Mouse (Mus musculus) kidney, embryonic 16.5 days (tissue): ENCODE results near the gene Lonp2. TPM values are rescaled to one million over a fixed set of nuclear protein-coding genes. Genes with fewer than 3 reads are reported as not detected.
A peak's percentile ranks its signal among the peaks of the same experiment; 100 is the strongest.

Experiments
- ATAC-seq: fragments of 200-750 bp; cut with Nextera tagmentation; 2 replicates; pipeline ENCODE4 v1.8.0; 2017; ENCODE audit warnings: moderate TSS enrichment; ENCODE audit not compliant: low FRiP score, low TSS enrichment
- H3K27ac ChIP-seq: fragments of 300-500 bp; sonication (generic); 2 replicates; pipeline ENCODE4 v1.5.1; 2014; ENCODE audit warnings: low read length
- H3K27me3 ChIP-seq: fragments of 300-500 bp; sonication (generic); 2 replicates; pipeline ENCODE4 v1.6.1; 2014; ENCODE audit warnings: low read length, control low read depth, mixed read lengths; ENCODE audit not compliant: insufficient read depth
- H3K36me3 ChIP-seq: fragments of 300-500 bp; sonication (generic); 2 replicates; pipeline ENCODE4 v1.6.1; 2014; ENCODE audit warnings: low read length, control low read depth, mixed read lengths; ENCODE audit not compliant: insufficient read depth
- H3K4me1 ChIP-seq: fragments of 300-500 bp; sonication (generic); 2 replicates; pipeline ENCODE4 v1.6.1; 2014; ENCODE audit warnings: low read length, control low read depth, mixed read lengths; ENCODE audit not compliant: insufficient read depth
- H3K4me2 ChIP-seq: fragments of 300-500 bp; sonication (generic); replicated peaks from 2 replicates; pipeline ENCODE4 v1.6.1; 2014; ENCODE audit warnings: low read depth, low read length
- H3K4me3 ChIP-seq: fragments of 300-500 bp; sonication (generic); 2 replicates; pipeline ENCODE4 v1.5.1; 2014; ENCODE audit warnings: mild to moderate bottlenecking, low read length
- H3K9ac ChIP-seq: fragments of 300-500 bp; sonication (generic); replicated peaks from 2 replicates; pipeline ENCODE4 v1.6.1; 2014; ENCODE audit warnings: low read length
- H3K9me3 ChIP-seq: fragments of 300-500 bp; sonication (generic); 2 replicates; pipeline ENCODE4 v1.6.1; 2016; ENCODE audit warnings: low read length, control low read depth
- WGBS: fragments of 180-500 bp; shearing (Covaris S2); extraction: QIAGEN DNeasy Blood & Tissue Kit; methylation state at CpG from one replicate; pipeline ENCODE4 v1.1.7; 2014; 5-methylcytosine and 5-hydroxymethylcytosine counted together
- polyA plus RNA-seq: library from polyadenylated mRNA; unstranded; fragments of >200 nt; fragmentation: Nextera tagmentation; extraction: Ambion mirVana; gene quantifications from 2 replicates; pipeline ENCODE4 v1.2.1, GENCODE M21; 2015

Lonp2 gene
- polyA plus RNA-seq, 1 experiment from 2014 or later: 77.6 TPM

DNA sequence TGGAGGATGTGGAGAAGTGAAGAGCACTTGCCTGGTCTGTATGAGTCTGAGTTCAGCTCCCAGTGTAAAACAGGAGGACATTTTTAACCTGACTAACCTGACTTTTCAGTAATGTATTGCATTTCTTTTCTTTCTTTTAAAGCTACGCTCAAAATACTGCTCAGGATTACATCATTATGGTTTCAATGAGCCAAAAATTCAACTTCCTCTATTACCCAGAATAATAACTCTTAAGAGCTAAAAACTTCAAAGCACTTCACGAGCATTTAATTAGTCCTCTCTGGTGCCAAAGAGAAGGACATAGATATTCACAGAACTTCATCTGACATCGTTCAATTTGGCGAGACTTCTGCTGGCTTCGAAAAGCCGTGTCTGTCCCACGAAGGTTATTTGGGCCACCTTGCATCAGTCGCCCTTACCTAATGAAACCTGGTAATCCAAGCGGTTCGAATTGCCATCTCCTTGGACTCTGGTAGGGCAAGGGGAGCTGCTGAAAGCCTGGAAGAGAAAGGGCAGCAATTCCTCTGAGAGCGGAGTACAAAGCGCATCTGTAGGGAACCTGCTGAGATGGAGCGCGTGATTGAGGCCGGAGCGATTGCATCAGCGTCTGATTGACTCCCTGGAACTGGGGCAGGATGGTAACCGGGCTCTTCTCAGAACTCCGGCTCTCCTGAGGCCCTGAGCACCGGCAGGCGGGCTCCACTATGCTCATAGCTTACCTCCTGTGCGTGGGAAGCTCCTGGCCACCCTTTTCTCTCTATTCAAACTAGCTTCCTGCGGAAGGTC, 133.3 kb downstream of the Lonp2 start:
- Histone ChIP-seq H3K36me3 (no peaks in the 10 kb centered on the region), H3K4me3 (peak overlapping the region; percentile 7; the same call in 1 of the 2 replicates), H3K9me3 (no peaks in the 10 kb centered on the region), H3K27me3 (no peaks in the 10 kb centered on the region), H3K4me1 (no peaks in the 10 kb centered on the region), H3K4me2 (peak overlapping the region; percentile 32), H3K9ac (no peak overlapping the region; the same call in 1 of the 2 replicates), H3K27ac (no peak overlapping the region)
- ATAC-seq: no peak
- 22% methylated on average over 23 of the region's 23 CpGs for WGBS

DNA sequence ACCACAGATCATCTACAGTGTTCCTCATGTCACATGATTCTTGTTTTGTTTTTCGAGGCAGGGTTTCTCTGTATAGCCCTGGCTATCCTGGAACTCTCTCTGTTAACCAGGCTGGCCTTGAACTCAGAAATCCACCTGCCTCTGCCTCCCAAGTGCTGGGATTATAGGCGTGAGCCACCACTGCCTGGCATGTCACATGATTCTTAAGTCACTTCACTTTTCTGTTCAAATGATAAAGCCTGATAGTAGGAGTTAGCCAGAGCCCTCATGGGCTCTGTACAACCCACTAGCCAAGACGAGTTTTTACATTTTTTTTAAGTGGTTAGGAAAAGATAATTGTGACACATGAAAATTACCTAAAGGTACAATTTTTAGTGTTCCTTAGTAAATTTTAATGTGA, 134.8 kb downstream of the Lonp2 start:
- Histone ChIP-seq H3K4me2 (no peak overlapping the region), H3K4me1 (no peaks in the 10 kb centered on the region), H3K36me3 (no peaks in the 10 kb centered on the region), H3K27me3 (no peaks in the 10 kb centered on the region), H3K4me3 (no peak overlapping the region), H3K27ac (no peak overlapping the region), H3K9ac (no peak overlapping the region), H3K9me3 (no peaks in the 10 kb centered on the region)
- 78% methylated on average over 3 of the region's 3 CpGs for WGBS
- ATAC-seq: no peak

DNA sequence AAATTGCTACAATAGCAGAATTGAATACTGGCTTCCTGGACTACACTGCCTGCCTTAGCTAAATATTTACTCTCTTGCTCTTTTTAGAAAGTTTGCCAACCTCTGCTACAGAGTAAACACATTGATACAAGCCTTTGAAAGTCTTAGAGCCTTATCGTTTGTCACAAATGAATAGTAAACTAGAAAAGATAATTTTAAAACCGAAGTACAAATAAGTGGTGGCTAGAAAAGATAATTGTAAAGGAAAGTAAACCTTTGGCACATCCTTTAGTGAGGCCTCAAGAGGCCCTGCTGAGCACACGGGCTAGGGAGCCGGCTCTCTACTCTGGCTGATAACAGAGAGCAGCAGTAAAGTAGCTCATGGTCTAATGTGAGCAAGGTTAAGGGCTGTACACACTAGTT, 135.2 kb downstream of the Lonp2 start:
- 57% methylated on average over 4 of the region's 4 CpGs for WGBS
- Histone ChIP-seq H3K27ac (no peak overlapping the region), H3K9me3 (no peaks in the 10 kb centered on the region), H3K9ac (no peak overlapping the region), H3K36me3 (no peaks in the 10 kb centered on the region), H3K4me1 (no peaks in the 10 kb centered on the region), H3K4me3 (no peak overlapping the region), H3K27me3 (no peaks in the 10 kb centered on the region), H3K4me2 (no peak overlapping the region)
- no peak for ATAC-seq

- Histone ChIP-seq H3K9me3 (no peaks in the 10 kb centered on the region), H3K4me1 (no peaks in the 10 kb centered on the region), H3K27ac (no peak overlapping the region), H3K4me3 (no peak overlapping the region), H3K27me3 (no peaks in the 10 kb centered on the region), H3K4me2 (no peak overlapping the region), H3K36me3 (no peaks in the 10 kb centered on the region), H3K9ac (no peak overlapping the region)
- 71% methylated on average over 6 of the region's 6 CpGs for WGBS
- no peak for ATAC-seq
These were observed 136.9 kb downstream of the Lonp2 start for GRCm38 (mm10) chr8:86760746-86761145.

GRCm38 (mm10) chr8:86762806-86763205, 139.0 kb downstream of the Lonp2 start:
- no peak overlapping the region for H3K9ac ChIP-seq
- no peaks in the 10 kb centered on the region for H3K9me3 ChIP-seq
- ATAC-seq: no peak
- no peaks in the 10 kb centered on the region for H3K4me1 ChIP-seq
- H3K36me3 ChIP-seq: no peaks in the 10 kb centered on the region
- no peak overlapping the region for H3K27ac ChIP-seq
- H3K4me2 ChIP-seq: no peak overlapping the region
- H3K4me3 ChIP-seq: no peak overlapping the region
- 71% methylated on average over 5 of the region's 5 CpGs for WGBS
- H3K27me3 ChIP-seq: no peaks in the 10 kb centered on the region

DNA sequence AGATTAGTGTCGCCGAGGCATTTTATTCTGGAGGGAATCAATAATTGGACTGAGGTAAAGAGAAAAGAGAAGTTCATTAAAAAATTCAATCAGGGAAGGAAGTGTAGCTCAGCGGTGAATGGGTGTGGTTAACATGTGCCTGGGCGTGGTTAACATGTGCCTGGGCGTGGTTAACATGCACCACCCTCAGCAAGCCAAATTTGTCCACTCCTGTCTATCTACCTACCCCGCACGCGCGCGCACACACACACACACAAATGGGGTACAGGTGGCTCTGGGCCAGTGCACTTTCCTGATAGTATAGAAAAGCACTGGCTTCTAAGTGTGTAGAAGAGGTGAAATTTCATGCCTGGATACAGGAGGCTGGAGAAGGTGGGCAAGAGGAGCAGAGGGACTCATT, 141.3 kb downstream of the Lonp2 start:
- no peak overlapping the region for H3K27ac ChIP-seq
- WGBS: 90% methylated on average over 10 of the region's 10 CpGs
- no peak overlapping the region for H3K9ac ChIP-seq

GRCm38 (mm10) chr8:86765669-86766068, 141.8 kb downstream of the Lonp2 start:
- Histone ChIP-seq H3K4me3 (no peak overlapping the region), H3K4me2 (no peak overlapping the region), H3K9me3 (no peaks in the 10 kb centered on the region), H3K27ac (no peak overlapping the region), H3K4me1 (no peaks in the 10 kb centered on the region), H3K36me3 (no peaks in the 10 kb centered on the region), H3K27me3 (no peaks in the 10 kb centered on the region), H3K9ac (no peak overlapping the region)
- no peak for ATAC-seq
- 90% methylated on average over 8 of the region's 8 CpGs for WGBS

More for the DNA sequence above, 141.3 kb downstream of the Lonp2 start:
- H3K4me1 ChIP-seq: no peaks in the 10 kb centered on the region
- ATAC-seq: no peak
- H3K4me2 ChIP-seq: no peak overlapping the region
- no peaks in the 10 kb centered on the region for H3K27me3 ChIP-seq
- no peaks in the 10 kb centered on the region for H3K9me3 ChIP-seq
- H3K4me3 ChIP-seq: no peak overlapping the region
- no peaks in the 10 kb centered on the region for H3K36me3 ChIP-seq

DNA sequence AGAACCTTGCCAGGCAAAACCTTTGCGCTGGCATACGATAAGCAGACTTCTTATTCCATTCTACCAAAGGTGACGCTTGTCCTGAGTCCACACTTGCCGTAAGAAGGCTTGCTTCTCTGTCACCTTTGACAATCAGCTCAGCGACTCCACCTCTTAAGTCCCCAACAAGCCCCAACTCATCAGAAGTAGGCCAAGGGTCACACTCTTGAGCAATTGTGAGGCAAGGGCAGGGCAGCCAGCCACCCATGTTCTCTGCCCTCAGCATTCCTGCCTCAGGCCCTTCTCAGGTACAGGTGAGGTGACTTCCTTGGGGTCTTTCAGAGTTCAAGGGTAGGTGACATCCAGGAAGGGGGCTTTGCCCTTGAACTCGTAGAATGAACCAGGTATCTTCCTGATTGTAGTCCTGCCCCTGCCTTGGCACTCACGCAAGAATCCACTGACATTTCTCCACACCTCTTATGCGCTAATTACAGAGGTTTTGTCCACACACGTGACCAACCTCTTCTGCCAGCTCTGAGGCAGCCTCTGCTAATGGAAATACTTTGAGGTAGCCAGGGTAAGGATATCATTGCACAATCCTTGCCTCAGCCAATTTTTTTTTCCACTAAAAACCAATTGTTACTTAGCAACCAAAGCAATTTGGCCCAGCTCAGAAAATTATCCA, 142.8 kb downstream of the Lonp2 start:
- H3K9me3 ChIP-seq: no peaks in the 10 kb centered on the region
- H3K4me2 ChIP-seq: no peak overlapping the region
- H3K9ac ChIP-seq: no peak overlapping the region
- no peaks in the 10 kb centered on the region for H3K36me3 ChIP-seq
- no peak for ATAC-seq
- no peaks in the 10 kb centered on the region for H3K4me1 ChIP-seq
- H3K4me3 ChIP-seq: no peak overlapping the region
- no peaks in the 10 kb centered on the region for H3K27me3 ChIP-seq
- no peak overlapping the region for H3K27ac ChIP-seq
- WGBS: 88% methylated on average over 9 of the region's 9 CpGs

GRCm38 (mm10) chr8:86768499-86768898, 144.7 kb downstream of the Lonp2 start:
- 82% methylated on average over 5 of the region's 5 CpGs for WGBS
- Histone ChIP-seq H3K36me3 (no peaks in the 10 kb centered on the region), H3K27me3 (no peaks in the 10 kb centered on the region), H3K4me3 (no peak overlapping the region), H3K9ac (no peak overlapping the region), H3K27ac (no peak overlapping the region), H3K9me3 (no peaks in the 10 kb centered on the region), H3K4me2 (no peak overlapping the region), H3K4me1 (no peaks in the 10 kb centered on the region)
- ATAC-seq: no peak
